Mouse (Mus musculus) left cerebral cortex, adult 6 months (tissue): Measurements from ENCODE around the gene Pola2. TPM values are rescaled to one million over a fixed set of nuclear protein-coding genes. Genes with fewer than 3 reads are reported as not detected.

ENCODE experiments used
- long read RNA-seq, 2 experiments: library from polyadenylated mRNA; unstranded; transcript quantifications; one replicate each; pipeline ENCODE4 v2.0.0; 2019 to 2020
- polyA plus RNA-seq: library from polyadenylated mRNA; unstranded; fragments of <200 nt; fragmentation: Nextera tagmentation; gene quantifications from 2 replicates; pipeline ENCODE4 v1.2.3, GENCODE M21; 2021

The Pola2 gene
- 1.9 and 3.1 TPM in 2 replicates for polyA plus RNA-seq
- long read RNA-seq, experiment 1, transcript Pola2-201 (18 exons, 2,421 nt): major isoform, 12 of 19 reads
- long read RNA-seq, experiment 1, partial matches to known transcripts: 1 of 19 reads
- long read RNA-seq, experiment 1, other reads (novel, unspliced or antisense): 5 of 19 reads
- long read RNA-seq, experiment 2, partial matches to known transcripts: 1 of 4 reads
- long read RNA-seq, experiment 2, other reads (novel, unspliced or antisense): 0 of 4 reads

DNA sequence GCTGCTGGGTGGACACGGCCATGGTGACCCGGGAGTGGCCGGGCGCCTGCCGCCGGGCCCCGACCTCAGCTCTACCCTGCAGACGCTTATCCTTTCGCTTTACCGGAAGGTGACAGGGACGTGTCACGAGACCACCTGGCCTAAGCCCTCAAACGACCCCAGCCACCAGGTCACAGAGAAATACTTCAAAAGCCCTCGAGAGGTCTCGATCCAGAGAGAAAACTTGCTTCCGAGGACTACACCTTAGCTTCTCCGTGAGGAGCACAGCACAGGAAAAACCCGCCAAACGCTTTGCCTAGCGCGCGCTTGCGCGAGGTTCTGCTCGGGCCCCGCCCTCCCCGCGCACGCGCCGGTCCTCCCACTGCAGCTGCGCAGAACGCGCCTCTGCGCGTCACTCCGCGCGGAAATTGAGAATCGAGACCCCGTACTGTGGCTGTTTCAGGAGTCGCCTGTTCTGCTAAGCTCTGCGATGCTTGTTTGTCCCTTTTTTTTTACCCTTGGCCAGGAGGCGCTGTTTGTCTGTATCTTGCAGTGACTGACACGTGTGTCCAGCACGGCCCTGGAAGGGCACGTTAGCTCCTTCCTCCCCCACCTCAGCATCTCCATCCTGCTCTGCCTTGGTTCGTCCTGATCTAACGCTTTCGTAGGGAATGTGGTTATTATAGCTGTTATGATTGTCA is at the start of gene Pola2:
TSS of gene Pola2 (minus strand) at position 320 of the 680 bp plus-strand sequence.

DNA sequence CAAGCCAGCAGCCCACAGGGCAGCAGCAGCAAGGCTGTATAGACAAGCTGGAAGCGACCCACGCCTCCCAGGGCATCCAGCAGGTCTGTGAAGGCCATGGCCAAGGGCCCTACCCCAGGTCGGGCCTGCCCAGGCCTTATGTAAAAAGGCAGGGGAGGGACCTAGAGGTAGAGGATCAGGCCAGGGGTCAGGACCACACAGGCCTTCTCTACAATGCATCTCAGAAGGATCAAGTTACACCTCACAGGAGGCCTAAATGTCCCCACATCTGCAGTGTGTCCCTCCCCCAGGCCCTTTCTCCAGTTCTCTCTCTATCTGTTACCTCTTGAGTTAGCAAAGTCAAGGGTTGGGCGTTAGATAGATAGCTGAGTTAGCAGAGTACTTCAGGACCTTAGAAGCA is 22.0 kb upstream of the Pola2 start, which contains the start of gene Slc22a20:
TSS of gene Slc22a20 (minus strand) at position 101 of the 400 bp plus-strand sequence.

DNA sequence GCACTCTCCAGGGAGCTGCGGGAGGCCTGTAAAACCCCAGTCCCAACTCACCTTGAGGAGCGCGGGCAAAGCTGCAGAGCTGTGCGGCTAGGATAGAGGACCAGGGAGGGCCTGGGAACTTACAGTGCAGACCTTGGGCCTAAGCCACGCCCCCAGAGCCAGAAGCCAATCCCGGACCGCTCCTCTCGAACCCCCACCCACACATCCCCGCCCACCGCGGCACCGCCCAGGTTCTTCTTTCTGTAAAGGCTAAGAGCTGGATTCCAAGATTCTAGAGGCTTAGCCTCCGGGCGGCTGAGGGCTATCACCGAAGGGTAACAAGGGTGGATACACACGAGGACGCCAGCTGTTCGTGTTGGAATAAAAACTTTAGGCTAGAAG is 39.3 kb downstream of the Pola2 start, which contains the start of gene Cdc42ep2:
TSS of gene Cdc42ep2 (minus strand) at position 104 of the 381 bp plus-strand sequence.

DNA sequence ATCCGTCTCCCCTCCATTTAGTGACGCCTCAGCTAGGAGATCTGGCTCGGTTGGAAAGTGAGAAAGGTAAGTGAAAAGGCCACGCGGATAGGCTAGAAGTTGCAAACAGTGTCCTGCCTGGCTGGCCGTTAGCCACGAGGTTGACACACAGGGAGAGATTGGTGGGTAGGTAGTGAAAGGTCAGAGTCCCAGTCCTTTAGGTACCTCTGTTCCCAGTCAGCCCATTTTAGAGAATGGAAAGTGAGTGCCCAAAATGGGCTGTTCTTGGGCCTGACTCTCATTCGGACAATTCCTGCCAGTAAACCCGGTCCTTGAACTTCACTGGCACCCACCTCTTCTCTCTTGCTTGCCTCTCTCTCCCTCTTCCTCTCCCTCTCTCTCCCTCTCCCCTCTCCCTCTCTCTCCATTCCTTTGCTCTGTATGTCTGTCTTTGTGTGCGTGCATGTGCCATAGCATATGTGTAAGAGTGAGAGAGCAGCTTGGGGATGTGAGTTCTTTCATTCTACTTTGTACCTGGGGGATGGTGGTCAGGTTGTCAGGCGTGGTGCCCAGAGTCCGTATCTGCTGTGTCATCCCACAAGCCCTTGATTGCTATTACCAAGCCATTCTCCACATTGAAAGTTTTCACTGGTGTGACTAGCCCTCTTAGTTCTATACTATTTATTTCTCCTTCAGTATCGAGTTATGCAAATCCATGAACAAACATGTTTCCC is 50.8 kb downstream of the Pola2 start, which contains the start of gene Dpf2:
TSS of gene Dpf2 (minus strand) at position 4 of the 713 bp plus-strand sequence.

DNA sequence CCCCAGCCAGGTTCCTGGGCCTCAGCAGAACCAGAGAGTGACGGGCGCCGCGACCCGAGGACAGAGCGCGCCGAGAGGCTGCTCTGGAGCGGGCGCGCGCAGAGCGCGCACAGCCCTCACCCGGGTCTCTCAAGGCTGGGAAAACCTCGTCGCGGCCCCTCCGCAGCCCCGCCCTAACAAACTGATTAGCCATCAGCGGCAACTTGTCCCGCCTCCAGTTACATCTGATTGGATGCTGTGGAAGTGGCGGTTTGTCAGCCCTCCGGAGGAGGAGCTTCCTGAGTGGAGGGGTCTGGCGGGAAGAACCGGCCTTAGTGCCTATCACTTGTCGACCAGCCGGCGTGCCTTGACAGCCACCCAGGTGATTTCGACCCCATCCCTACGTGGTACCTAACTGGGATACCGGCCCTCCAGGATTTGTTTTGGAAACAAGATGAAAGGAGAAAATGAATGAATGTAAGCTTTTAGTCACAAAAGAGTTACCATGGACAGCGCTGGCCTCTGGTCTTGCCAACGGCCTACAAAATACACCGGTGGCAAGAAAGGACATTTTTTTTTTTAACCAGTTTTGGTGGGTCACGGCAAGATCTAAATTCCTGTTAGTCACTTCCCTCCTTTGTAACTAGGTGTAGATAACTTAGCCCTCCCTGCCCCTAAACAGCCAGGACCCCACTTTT is 69.9 kb downstream of the Pola2 start, which contains the start of gene Tigd3:
TSS of gene Tigd3 (minus strand) at position 148 of the 677 bp plus-strand sequence.

Other genes with a start within 250 kb of the Pola2 start
- gene Ehbp1l1, start 237.9 kb downstream of the Pola2 start, polyA plus RNA-seq: 13.5 and 14.4 TPM in 2 replicates
- gene Fam89b, start 234.5 kb downstream of the Pola2 start, polyA plus RNA-seq: 22.3 and 26.6 TPM in 2 replicates
- 3.3 and 3.5 TPM in 2 replicates for gene Ltbp3, start 223.3 kb downstream of the Pola2 start, polyA plus RNA-seq
- gene Scyl1, start 192.8 kb downstream of the Pola2 start, polyA plus RNA-seq: 65.3 and 68.3 TPM in 2 replicates
- gene Frmd8, start 88.9 kb downstream of the Pola2 start, polyA plus RNA-seq: 12.0 and 15.6 TPM in 2 replicates
- 1.4 and 1.8 TPM in 2 replicates for gene Slc25a45, start 86.4 kb downstream of the Pola2 start, polyA plus RNA-seq
- 1.1 and 1.3 TPM in 2 replicates for gene Tigd3, start 70.1 kb downstream of the Pola2 start, polyA plus RNA-seq
- gene Dpf2, start 51.2 kb downstream of the Pola2 start, polyA plus RNA-seq: 31.6 and 39.7 TPM in 2 replicates
- gene Cdc42ep2, start 39.4 kb downstream of the Pola2 start, polyA plus RNA-seq: 10.3 and 11.5 TPM in 2 replicates
- gene Slc22a20, start 21.9 kb upstream of the Pola2 start, polyA plus RNA-seq: not detected in 2 replicates
- gene Capn1, start 51.7 kb upstream of the Pola2 start, polyA plus RNA-seq: 1.5 and 7.2 TPM in 2 replicates
- 28.4 and 36.3 TPM in 2 replicates for gene Syvn1, start 82.4 kb upstream of the Pola2 start, polyA plus RNA-seq
- 48.7 and 64.5 TPM in 2 replicates for gene Mrpl49, start 93.6 kb upstream of the Pola2 start, polyA plus RNA-seq
- 3,354 and 3,515 TPM in 2 replicates for gene Fau, start 93.6 kb upstream of the Pola2 start, polyA plus RNA-seq
- gene Znhit2, start 97.0 kb upstream of the Pola2 start, polyA plus RNA-seq: 65.8 and 70.2 TPM in 2 replicates
- gene Tm7sf2, start 104.2 kb upstream of the Pola2 start, polyA plus RNA-seq: 19.1 and 28.0 TPM in 2 replicates
- gene Vps51, start 113.0 kb upstream of the Pola2 start, polyA plus RNA-seq: 66.0 and 72.3 TPM in 2 replicates
- gene Tmem262, start 115.8 kb upstream of the Pola2 start, polyA plus RNA-seq: not detected in 2 replicates
- 0.30 and 0.31 TPM in 2 replicates for gene Gm28374, start 118.1 kb upstream of the Pola2 start, polyA plus RNA-seq
- gene Zfpl1, start 120.8 kb upstream of the Pola2 start, polyA plus RNA-seq: 55.1 and 67.5 TPM in 2 replicates
- gene Cdca5, start 120.8 kb upstream of the Pola2 start, polyA plus RNA-seq: 0.08 and 0.12 TPM in 2 replicates
- not detected in 2 replicates for gene AC131692.1, start 130.2 kb upstream of the Pola2 start, polyA plus RNA-seq
- 0.07 and 0.18 TPM in 2 replicates for gene Naaladl1, start 141.6 kb upstream of the Pola2 start, polyA plus RNA-seq
- 48.7 and 63.2 TPM in 2 replicates for gene Sac3d1, start 154.4 kb upstream of the Pola2 start, polyA plus RNA-seq
- gene Snx15, start 164.1 kb upstream of the Pola2 start, polyA plus RNA-seq: 63.9 and 70.7 TPM in 2 replicates
- 0.19 TPM in 1 of 2 replicates, not detected in the other for gene Batf2, start 176.8 kb upstream of the Pola2 start, polyA plus RNA-seq
- 175 and 184 TPM in 2 replicates for gene Arl2, start 177.3 kb upstream of the Pola2 start, polyA plus RNA-seq
- not detected in 2 replicates for gene Majin, start 220.2 kb upstream of the Pola2 start, polyA plus RNA-seq